Mouse (Mus musculus): ENCODE results near the gene Elmod2. TPM values are rescaled to one million over a fixed set of nuclear protein-coding genes. Genes with fewer than 3 reads are reported as not detected.

Gene Elmod2
- 14.6 TPM for polyA plus RNA-seq (2017; shearing (Covaris generic))

GRCm38 (mm10) chr8:83331899-83332697, at the start of gene Elmod2:
TSS of gene Elmod2 (minus strand) at chr8:83332486.

GRCm38 (mm10) chr8:83348263-83348662, 16.0 kb upstream of the Elmod2 start, which contains the start of gene Mgat4d:
TSS of gene Mgat4d (plus strand) at chr8:83348471.

GRCm38 (mm10) chr8:83290176-83290575, 42.1 kb downstream of the Elmod2 start, which contains the start of gene Ucp1:
TSS of gene Ucp1 (plus strand) at chr8:83290352.

Other genes starting within 250 kb of the Elmod2 start
- gene Tbc1d9, start 167.1 kb downstream of the Elmod2 start, polyA plus RNA-seq (2017; shearing (Covaris generic)): 0.11 TPM
- not detected for gene Gm10645, start 166.3 kb downstream of the Elmod2 start, polyA plus RNA-seq (2017; shearing (Covaris generic))
- not detected for gene Ucp1, start 42.1 kb downstream of the Elmod2 start, polyA plus RNA-seq (2017; shearing (Covaris generic))
- gene Mgat4d, start 16.0 kb upstream of the Elmod2 start, polyA plus RNA-seq (2017; shearing (Covaris generic)): not detected
- gene Clgn, start 57.4 kb upstream of the Elmod2 start, polyA plus RNA-seq (2017; shearing (Covaris generic)): 0.20 TPM
- 32.6 TPM for gene Scoc, start 125.9 kb upstream of the Elmod2 start, polyA plus RNA-seq (2017; shearing (Covaris generic))
- gene Olfr370, start 203.3 kb upstream of the Elmod2 start, polyA plus RNA-seq (2017; shearing (Covaris generic)): not detected
- gene Ndufb7, start 234.2 kb upstream of the Elmod2 start, polyA plus RNA-seq (2017; shearing (Covaris generic)): 323 TPM

All from CD4-positive, CD25-positive, alpha-beta regulatory T cell, adult 9 weeks (primary cell).